Mouse (Mus musculus) heart, embryonic 14.5 days (tissue): ENCODE measurements around the gene Adk. TPM values are rescaled to one million over a fixed set of nuclear protein-coding genes. Genes with fewer than 3 reads are reported as not detected.

ENCODE experiments used
- ATAC-seq: fragments of 200-750 bp; cut with Nextera tagmentation; 2 replicates; pipeline ENCODE4 v1.8.0; 2017; ENCODE audit warnings: low read depth, moderate TSS enrichment; ENCODE audit not compliant: insufficient number of reproducible peaks, insufficient read depth, low FRiP score
- H3K27ac ChIP-seq, 2 experiments: fragments of 200-500 bp in 1 of 2; fragments of 300-500 bp in 1 of 2; sonication (generic) in 1 of 2; replicated peaks in 1 of 2; 2 replicates each; pipeline ENCODE4 v1.5.1; 2012 to 2014; ENCODE audit warnings: low read depth in 2 of 2, low read length in 2 of 2, control low read depth in 1 of 2, mild to moderate bottlenecking in 1 of 2, mixed read lengths in 1 of 2; ENCODE audit not compliant: control insufficient read depth in 1 of 2, insufficient read depth in 1 of 2
- H3K27me3 ChIP-seq: fragments of 300-500 bp; sonication (generic); 2 replicates; pipeline ENCODE4 v1.6.1; 2014; ENCODE audit warnings: mild to moderate bottlenecking, low read length, control low read depth; ENCODE audit not compliant: control insufficient read depth, insufficient read depth
- H3K36me3 ChIP-seq: fragments of 300-500 bp; sonication (generic); 2 replicates; pipeline ENCODE4 v1.6.1; 2014; ENCODE audit warnings: mild to moderate bottlenecking, control low read depth, low read length, mixed read lengths; ENCODE audit not compliant: control insufficient read depth, insufficient read depth
- H3K4me1 ChIP-seq, 2 experiments: fragments of 200-500 bp in 1 of 2; fragments of 300-500 bp in 1 of 2; sonication (generic) in 1 of 2; 2 replicates each; pipeline ENCODE4 v1.6.1; 2012 to 2014; ENCODE audit warnings: low read length in 2 of 2, control low read depth in 1 of 2, mixed read lengths in 1 of 2; ENCODE audit not compliant: control insufficient read depth in 2 of 2, insufficient read depth in 2 of 2
- H3K4me2 ChIP-seq: fragments of 300-500 bp; sonication (generic); 2 replicates; pipeline ENCODE4 v1.6.1; 2014; ENCODE audit warnings: mild to moderate bottlenecking, low read length
- H3K4me3 ChIP-seq, 2 experiments: fragments of 200-500 bp in 1 of 2; fragments of 300-500 bp in 1 of 2; sonication (generic) in 1 of 2; 2 replicates each; pipeline ENCODE4 v1.5.1; 2012 to 2014; ENCODE audit warnings: low read length in 2 of 2, mild to moderate bottlenecking in 2 of 2, control low read depth in 1 of 2, low read depth in 1 of 2, moderate library complexity in 1 of 2; ENCODE audit not compliant: control insufficient read depth in 1 of 2, insufficient read depth in 1 of 2
- H3K9ac ChIP-seq: fragments of 300-500 bp; sonication (generic); 2 replicates; pipeline ENCODE4 v1.6.1; 2014; ENCODE audit warnings: mild to moderate bottlenecking, low read length
- H3K9me3 ChIP-seq: fragments of 300-500 bp; sonication (generic); 2 replicates; pipeline ENCODE4 v1.6.1; 2016; ENCODE audit warnings: low read length, control low read depth; ENCODE audit not compliant: control insufficient read depth
- WGBS: fragments of 180-500 bp; shearing (Covaris S2); extraction: QIAGEN DNeasy Blood & Tissue Kit; methylation state at CpG from one replicate; pipeline ENCODE4 v1.1.7; 2014; 5-methylcytosine and 5-hydroxymethylcytosine counted together
- polyA plus RNA-seq: library from polyadenylated mRNA; unstranded; fragments of >200 nt; fragmentation: Nextera tagmentation; extraction: Ambion mirVana; gene quantifications from 2 replicates; pipeline ENCODE4 v1.2.1, GENCODE M21; 2014

Gene Adk
- polyA plus RNA-seq, 1 experiment from 2014 or later = 250 TPM

DNA sequence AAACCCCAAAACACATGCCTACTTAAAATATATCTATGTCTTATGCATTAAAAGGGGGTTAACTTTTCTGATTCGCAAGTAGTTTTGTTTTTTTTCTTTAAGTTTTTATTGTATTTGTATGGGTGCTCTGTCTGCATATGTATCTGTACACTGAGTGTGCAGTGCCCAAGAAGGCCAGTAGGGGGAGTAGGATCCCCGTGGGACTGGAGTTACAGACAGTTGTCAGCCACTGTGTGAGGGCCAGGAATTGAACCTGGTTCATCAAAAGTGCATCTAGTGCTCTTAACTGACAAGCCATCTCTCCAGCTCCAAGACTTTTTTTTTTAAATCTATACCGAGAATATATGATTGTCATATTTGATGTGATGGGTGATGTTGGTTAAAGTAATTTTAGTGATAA lies 1.6 kb upstream of the Adk start:
- Histone ChIP-seq H3K9me3 (peaks cover 6% of the 10 kb centered on the region; the same call in 1 of the 2 replicates), H3K27ac (no peak overlapping the region), H3K9ac (no peak overlapping the region), H3K4me2 (peak overlapping the region; percentile 76; the same call in 1 of the 2 replicates), H3K36me3 (peaks cover 11% of the 10 kb centered on the region; the same call in 1 of the 2 replicates), H3K4me1 (peaks cover 0 to 34% of the 10 kb centered on the region in 2 experiments; a peak in 3 of 4 replicates), H3K27me3 (no peaks in the 10 kb centered on the region), H3K4me3 (no peak overlapping the region)
- 73% methylated on average over 3 of the region's 3 CpGs for WGBS
- ATAC-seq = no peak

- Histone ChIP-seq H3K9ac (peak overlapping the region; percentile 88), H3K27me3 (no peaks in the 10 kb centered on the region), H3K4me3 (peak overlapping the region; percentile 74 to 90), H3K9me3 (peaks cover 6% of the 10 kb centered on the region; the same call in 1 of the 2 replicates), H3K27ac (peak overlapping the region; percentile 94 to 96), H3K4me2 (peak overlapping the region; percentile 76), H3K36me3 (peaks cover 7% of the 10 kb centered on the region; the same call in 1 of the 2 replicates), H3K4me1 (peaks cover 0 to 34% of the 10 kb centered on the region in 2 experiments; a peak in 3 of 4 replicates)
- no peak for ATAC-seq
- WGBS = 6% methylated on average over 28 of the region's 28 CpGs
Measured at GRCm38 (mm10) chr14:21051380-21052111, 828 bp upstream of the Adk start.

DNA sequence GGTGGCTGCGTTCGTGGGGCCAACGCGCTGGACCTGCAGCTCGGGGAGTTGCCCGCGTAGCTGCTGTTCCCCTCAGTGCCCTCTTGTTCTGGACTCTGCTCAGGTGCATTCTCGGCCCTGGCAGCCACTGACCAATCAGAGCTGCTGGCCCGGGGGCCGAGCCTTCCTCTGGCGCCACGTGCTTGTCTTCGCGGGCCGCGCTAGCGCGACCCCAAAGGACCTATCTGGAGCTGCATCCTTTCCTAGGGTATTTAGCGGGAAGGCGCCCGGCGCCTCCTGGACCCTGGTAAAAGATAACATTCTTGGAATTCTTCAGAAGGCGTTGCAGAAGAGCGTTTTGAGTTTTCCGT lies 382 bp downstream of the Adk start:
- Histone ChIP-seq H3K27me3 (no peaks in the 10 kb centered on the region), H3K27ac (peak overlapping the region; percentile 83 to 94), H3K9me3 (peaks cover 6% of the 10 kb centered on the region; the same call in 1 of the 2 replicates), H3K9ac (peak overlapping the region; percentile 88), H3K4me3 (peak overlapping the region; percentile 74 to 90), H3K4me2 (peak overlapping the region; percentile 76), H3K4me1 (peaks cover 0 to 24% of the 10 kb centered on the region in 2 experiments; a peak in 3 of 4 replicates), H3K36me3 (peaks cover 7% of the 10 kb centered on the region; the same call in 1 of the 2 replicates)
- under 1% methylated on average over 25 of the region's 25 CpGs for WGBS
- ATAC-seq = peak; percentile 76

- no peak for ATAC-seq
- Histone ChIP-seq H3K27me3 (no peaks in the 10 kb centered on the region), H3K4me1 (peaks cover 0 to 22% of the 10 kb centered on the region in 2 experiments; a peak in 2 of 4 replicates), H3K4me2 (peak overlapping the region; percentile 76), H3K9me3 (peaks cover 6% of the 10 kb centered on the region; the same call in 1 of the 2 replicates), H3K9ac (peak overlapping the region; percentile 88), H3K4me3 (peak overlapping the region; percentile 74 to 90), H3K27ac (peak overlapping the region; percentile 83 to 94; a peak in 3 of 4 replicates), H3K36me3 (peaks cover 3% of the 10 kb centered on the region; the same call in 1 of the 2 replicates)
- WGBS = 1% methylated on average over 8 of the region's 8 CpGs
Measured at GRCm38 (mm10) chr14:21053151-21053550, 777 bp downstream of the Adk start.

GRCm38 (mm10) chr14:21053586-21053985 lies 1.2 kb downstream of the Adk start:
- H3K4me2 ChIP-seq = peak overlapping the region; percentile 76
- peak overlapping the region; percentile 88 for H3K9ac ChIP-seq
- 41% methylated on average over 7 of the region's 7 CpGs for WGBS
- ATAC-seq = no peak
- H3K4me1 ChIP-seq = peaks cover 0 to 22% of the 10 kb centered on the region in 2 experiments; a peak in 2 of 4 replicates
- no peak overlapping the region; a peak in 1 of 4 replicates for H3K27ac ChIP-seq
- peaks cover 6% of the 10 kb centered on the region; the same call in 1 of the 2 replicates for H3K9me3 ChIP-seq
- H3K4me3 ChIP-seq = peak overlapping the region in 1 of 2 experiments; percentile 90; a peak in 3 of 4 replicates
- H3K27me3 ChIP-seq = no peaks in the 10 kb centered on the region
- 0 out of 2 replicates have a peak, but pooled peaks cover 3% of the 10 kb centered on the region for H3K36me3 ChIP-seq

DNA sequence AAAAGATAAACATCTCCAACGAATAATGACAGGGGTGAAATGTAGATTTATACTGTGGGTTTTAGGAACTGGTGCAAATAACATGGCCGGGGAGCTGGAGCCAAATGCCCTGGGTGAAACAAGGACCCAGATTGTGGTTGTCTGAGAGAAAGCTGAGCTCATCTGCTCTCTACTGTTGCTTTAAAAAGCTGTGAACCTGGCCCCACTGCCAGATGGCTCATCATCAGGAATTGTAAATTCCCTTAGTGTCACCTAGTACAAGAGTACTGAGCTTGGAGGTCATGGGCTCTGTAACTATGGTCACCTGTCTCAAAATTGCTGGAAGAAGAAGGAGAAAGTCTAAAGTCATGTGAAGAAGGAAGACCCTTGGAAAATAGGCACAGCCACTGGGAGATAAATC lies 6.6 kb downstream of the Adk start:
- H3K9ac ChIP-seq = no peak overlapping the region
- H3K9me3 ChIP-seq = no peaks in the 10 kb centered on the region
- H3K4me2 ChIP-seq = no peak overlapping the region
- H3K27me3 ChIP-seq = no peaks in the 10 kb centered on the region
- WGBS = 89% methylated on average over 2 of the region's 2 CpGs
- H3K4me3 ChIP-seq = no peak overlapping the region
- no peak overlapping the region for H3K27ac ChIP-seq
- 0 out of 2 replicates have a peak, but pooled peaks cover 3% of the 10 kb centered on the region for H3K36me3 ChIP-seq
- no peak for ATAC-seq
- peaks cover 0 to under 1% of the 10 kb centered on the region in 2 experiments; a peak in 1 of 4 replicates for H3K4me1 ChIP-seq

DNA sequence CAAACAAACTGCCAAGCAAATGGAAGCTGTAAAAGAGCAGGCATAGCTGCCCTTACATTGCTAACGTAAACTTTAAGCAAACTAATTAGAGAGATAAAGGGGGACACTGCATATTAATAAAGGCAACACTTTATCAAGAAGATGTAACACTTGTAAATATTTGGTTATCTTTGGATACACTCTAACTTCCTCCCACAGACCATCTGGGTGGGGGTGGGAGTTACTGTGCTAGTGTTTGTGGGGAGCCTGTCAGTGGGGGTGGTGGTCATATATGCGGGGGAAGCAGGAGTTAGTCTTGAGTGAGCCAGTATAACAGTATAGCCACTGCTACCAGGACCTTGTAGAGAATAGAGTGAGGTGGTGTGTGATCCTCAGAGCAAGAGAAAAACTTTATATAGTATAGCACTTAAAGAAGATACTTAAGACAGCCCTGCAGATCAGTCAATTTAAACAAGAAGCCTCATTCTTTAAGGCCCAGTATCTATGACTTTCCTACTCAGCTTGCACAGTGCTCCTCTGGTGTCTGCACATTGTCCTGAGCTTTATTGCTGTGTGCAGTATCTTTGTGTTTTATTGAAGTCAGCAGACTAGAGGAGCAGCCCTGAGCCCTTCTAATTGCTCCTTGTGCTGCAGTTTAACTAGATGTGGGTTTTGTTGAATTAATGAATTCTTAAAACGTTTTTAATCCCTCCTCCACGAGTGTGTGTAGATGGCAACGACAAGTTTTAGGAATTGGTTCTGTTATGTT lies 10.6 kb downstream of the Adk start:
- 70% methylated on average over 5 of the region's 5 CpGs for WGBS
- Histone ChIP-seq H3K4me2 (no peak overlapping the region), H3K4me3 (no peak overlapping the region)

More for the DNA sequence above, 10.6 kb downstream of the Adk start:
- no peak for ATAC-seq
- H3K27ac ChIP-seq = no peak overlapping the region
- peaks cover 6 to 13% of the 10 kb centered on the region in 2 experiments for H3K4me1 ChIP-seq
- H3K9me3 ChIP-seq = no peaks in the 10 kb centered on the region
- H3K27me3 ChIP-seq = no peaks in the 10 kb centered on the region
- H3K36me3 ChIP-seq = no peaks in the 10 kb centered on the region
- no peak overlapping the region for H3K9ac ChIP-seq
